Mouse (Mus musculus): ENCODE data around the gene 1700010I14Rik.

Gene 1700010I14Rik

DNA sequence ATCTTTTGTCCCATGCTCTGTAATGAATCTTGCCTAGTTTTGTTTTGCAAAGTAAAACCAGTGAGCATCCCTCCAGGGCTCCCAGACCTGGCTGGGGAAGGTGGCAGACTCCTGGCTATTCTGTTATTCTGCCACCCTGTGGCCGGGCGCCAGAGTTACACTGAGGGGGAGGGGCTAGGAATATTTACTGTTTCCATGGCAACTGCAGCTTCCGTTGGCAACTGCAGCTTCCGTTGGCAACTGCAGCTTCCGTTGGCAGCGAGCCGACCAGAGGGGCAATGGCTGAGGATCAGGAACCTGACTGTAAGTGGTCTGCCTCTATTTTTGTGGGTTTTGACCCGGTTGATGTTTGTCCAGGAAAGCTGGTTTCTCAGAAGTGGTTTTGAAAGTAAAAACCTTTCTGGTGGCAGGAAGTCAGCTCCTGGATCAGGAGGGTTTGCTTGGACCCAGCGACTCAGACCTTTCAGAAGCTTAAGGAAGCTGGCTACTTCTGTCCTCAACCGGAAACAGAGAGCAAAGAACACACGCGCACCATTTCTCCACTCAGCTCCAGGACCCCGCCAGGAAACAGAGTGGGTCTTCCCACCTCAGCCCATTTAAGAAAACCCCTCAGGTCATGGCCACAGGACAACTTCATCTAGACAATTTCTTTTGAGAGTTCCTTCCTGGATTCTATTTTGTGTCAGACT lies at the start of gene 1700010I14Rik:
Gene 1700010I14Rik, plus strand, starts transcription at position 215 of the 689 bp plus-strand sequence.
- in situ Hi-C loops (cut with MboI) = no loop called here

DNA sequence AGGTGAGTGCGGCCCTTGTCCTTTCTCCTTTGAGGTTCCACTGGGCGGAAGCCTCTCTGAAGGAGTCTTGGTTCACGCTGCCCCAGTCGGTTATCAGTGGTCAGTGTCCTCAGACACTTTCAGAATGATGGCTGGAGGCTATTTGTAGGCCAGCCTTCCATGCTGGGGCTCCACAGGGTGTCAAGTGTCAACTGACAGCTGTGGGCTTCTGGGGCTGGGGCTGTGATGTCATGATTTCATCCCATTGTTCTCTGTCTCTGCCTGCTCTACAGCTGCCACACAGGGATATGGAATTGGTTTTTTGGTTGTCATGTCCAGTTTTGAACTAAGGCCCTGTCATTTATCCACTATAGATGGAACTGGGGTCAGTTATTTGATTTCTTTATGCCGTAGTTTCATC lies 36.5 kb upstream of the 1700010I14Rik start:
- in situ Hi-C loops (cut with MboI) = no loop called here

DNA sequence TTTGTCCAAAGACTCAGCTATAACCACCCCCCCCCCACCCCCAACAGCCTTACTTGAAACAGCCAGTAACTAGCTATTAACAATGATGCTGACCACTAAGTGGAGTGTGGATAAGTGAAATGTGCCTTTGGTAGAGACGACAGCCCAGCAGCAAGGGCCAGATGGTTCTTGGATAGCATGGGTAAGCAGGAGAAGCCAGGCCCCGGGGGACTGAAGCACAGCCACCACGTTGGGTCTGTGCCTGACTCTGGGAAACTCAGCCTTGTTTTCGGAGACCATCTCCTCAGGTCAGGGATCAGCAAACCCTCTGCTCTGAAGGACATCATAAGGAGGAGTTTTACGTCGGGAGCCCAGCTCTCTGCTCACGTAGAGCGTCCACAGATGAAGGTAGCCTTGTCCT lies 35.2 kb upstream of the 1700010I14Rik start:
- in situ Hi-C loops (cut with MboI) = no loop called here

DNA sequence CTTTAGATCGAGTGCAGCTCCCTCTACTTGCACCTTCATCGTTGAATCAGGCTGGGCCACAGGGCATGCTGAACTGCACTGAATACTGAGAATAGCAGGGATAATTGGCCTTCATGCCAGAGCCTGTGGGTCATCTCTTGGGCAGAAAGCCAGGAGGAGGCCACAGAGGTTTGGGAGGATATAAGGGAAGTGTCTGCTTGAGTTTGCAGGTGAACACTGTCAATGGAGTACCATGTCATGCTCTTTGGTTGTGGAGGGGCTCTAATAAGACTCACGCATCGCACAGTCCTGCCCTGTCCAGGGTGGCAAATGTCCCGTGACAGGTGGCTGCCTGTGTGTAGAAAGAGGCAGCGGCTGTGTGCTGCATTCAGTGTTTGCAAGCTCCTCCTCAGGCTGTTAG lies 30.0 kb upstream of the 1700010I14Rik start:
- in situ Hi-C loops (cut with MboI) = no loop called here

DNA sequence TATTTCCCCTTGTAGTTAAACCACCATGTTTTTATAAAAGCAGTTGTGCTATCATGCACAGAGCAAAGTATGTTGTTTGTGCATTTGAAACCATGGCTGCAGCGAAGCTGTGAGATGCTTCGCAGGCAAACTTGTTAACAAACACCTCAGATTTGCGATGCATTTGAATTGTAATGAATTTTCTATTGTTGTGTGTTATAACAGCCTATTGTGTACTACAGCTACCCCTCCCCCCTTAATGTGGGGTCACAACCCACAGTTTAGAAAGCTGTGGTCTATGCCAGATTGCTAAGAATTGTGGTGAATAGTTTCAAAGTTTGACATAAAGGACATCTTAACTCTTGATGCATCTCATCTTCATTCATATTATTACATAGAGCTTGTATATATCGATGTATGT lies 27.7 kb upstream of the 1700010I14Rik start:
- in situ Hi-C loops (cut with MboI) = no loop called here

DNA sequence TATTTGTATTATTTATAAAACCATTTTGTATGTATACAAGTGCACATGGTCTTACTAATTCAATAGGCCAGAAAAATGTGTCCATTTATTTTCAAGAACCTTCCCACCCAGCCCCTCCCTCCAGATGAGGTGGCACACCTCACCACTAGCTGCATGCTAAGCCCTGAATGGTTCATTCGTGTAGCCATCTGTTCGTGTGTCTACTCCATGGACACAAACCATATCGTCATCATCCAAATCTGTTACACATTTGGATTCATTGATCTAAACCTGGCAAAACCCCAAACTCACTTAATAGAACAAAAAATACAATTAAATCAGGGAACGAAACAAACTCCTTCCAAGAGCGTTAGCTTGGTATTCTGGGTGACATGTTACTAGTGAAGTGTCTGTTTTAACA lies 27.0 kb upstream of the 1700010I14Rik start:
- in situ Hi-C loops (cut with MboI) = no loop called here

DNA sequence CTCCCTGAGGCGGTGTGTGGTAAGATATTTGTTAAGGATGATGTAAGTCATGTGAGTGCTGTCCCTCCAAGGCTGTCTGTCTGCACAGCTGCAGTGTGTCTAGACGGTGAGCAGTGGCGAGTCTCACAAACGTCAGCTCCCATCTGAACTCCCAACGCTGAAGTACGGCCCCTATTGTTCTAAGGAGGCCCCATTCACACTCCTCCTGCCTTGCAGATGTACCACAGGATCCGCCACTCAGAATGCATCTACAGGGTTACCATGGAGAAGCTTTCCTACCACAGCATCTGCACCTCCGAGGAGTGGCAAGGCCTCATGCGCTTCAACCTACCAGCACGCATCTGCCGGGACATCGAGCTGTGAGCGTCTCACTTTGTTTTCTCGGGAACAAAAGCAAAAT lies 26.5 kb upstream of the 1700010I14Rik start:
- in situ Hi-C loops (cut with MboI) = no loop called here

DNA sequence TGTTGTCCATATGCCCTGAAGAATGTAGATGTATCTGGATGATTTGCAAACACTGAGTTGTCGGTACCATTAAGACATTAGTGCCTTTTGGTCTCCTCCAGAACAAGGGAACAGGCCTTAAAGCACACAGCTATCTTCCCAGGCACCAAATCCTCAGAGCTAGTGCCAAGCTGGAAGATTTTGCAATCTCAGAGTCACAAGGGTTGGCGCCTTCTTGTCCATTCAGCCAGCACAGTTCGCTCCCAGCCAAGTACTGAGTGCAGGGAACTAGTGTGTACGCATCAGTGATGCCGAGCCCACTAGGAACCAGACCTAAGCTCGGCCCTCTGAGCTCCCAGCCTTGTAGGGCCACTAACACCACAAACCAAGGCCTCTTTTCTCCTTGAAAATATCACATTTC lies 23.0 kb upstream of the 1700010I14Rik start:
- in situ Hi-C loops (cut with MboI) = no loop called here

DNA sequence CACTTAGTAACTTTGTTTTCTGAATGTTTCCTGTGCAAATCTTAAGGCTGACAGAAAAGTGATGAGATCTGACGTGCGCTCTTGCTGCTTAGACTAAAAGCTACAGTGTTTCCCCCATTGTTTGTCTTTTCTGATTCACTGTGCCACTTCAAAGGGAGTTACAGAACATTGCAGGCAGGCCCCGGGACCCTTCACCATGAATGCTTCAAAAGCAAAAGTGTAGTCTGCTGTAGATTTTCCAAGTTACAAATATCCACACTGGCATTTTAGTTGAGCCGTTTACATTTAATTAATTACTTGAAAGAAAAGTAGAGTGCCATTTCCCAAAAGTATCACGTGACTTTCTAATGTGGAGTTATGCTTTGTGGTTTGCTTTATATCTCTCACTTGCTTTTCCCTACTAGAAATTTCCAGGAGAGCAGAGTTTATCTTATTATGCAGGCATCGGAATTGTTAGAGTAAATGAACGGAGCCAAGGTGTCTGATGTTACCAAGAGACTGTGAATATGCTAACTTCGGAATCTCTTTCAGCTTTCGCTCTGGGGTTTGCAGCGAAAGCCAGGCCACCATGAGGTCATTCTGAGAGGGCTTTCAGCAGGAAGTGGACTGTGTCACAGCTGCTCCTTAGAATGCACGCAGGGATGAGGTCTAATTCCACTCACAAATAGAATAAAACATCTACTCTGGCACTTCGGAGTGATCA lies 15.8 kb upstream of the 1700010I14Rik start:
- in situ Hi-C loops (cut with MboI) = no loop called here

DNA sequence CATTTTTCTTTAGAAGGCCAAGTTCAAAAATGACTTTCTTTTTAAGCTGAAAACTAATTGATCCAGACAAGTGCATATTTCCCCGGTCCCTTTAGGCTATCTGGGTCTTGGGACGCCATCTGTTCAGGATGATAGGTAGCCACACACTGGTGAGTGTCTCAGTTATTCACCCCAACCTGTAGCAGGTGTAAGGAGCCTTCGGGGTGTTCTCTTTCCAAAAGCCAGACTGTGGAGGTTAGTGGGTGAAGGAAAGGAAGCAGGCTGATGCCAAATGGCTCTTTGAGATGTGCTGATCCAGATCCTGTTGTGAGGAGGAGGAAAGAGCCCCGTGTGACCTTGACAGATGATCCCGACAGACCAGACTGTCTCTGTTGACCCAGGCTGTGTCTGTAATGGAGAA lies 14.8 kb upstream of the 1700010I14Rik start:
- in situ Hi-C loops (cut with MboI) = no loop called here

DNA sequence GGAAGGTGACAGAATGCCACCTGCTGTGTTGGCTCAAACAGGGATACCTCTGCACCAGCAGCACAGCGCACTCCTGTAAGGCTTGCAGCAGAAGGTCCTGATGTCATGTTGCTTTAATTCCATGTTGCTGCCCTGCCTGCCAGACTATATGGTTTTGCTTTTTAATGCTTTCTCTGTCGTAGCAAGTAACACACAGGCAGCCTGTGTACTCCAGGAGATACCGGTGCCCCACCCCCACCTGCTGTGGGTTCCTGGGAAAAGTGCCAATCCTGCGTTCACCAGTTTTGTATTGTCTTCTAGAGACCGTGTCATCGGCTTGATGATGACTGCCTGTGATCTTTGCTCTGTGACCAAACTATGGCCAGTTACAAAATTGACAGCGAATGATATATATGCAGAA lies 13.7 kb upstream of the 1700010I14Rik start:
- in situ Hi-C loops (cut with MboI) = no loop called here

DNA sequence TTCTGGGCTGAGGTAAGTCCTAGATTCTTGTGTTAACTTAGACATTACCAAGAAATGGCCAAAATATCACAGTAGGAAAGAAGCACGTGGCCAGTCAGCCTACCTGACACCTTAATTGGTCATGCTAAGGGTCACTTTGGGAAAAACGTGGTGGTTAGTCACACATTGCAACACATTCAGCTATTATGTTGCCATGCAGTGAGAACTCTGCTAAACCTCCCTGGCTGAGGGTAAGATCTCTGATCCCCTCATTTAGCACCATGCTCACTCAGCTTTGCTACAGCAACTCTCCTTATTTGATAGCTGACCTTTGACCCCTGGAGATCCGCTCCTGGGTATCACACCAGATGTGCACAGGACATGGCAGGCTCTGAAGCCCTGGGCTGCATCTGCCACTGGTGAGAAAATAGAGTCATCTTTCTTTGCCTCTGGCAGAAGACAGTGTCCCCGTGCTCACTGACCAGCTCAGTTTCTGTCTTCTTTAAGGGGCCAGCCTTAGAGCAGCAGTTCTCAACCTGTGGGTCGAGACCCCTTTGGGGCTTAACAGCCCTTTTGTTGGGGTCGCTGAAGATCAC lies 13.2 kb upstream of the 1700010I14Rik start:
- in situ Hi-C loops (cut with MboI) = no loop called here

DNA sequence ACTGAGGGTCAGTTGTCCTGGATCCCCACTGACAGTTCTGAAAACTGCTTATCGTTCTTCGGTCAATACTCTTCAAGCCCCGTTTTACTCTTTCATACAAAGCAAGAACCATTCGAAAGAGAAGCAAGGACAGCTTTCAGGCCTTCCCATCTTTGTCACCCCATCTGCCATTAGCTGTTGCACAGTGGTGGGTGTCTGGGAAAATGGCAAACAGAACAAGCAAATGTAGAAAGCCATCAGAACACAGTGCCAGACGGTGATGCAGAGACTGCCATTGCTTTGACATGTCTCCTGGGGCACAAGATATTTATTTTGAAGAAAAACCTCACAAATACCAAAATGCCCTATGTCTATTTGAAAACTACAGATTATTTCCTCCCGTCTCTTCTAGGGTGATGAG lies 11.4 kb upstream of the 1700010I14Rik start:
- in situ Hi-C loops (cut with MboI) = no loop called here

DNA sequence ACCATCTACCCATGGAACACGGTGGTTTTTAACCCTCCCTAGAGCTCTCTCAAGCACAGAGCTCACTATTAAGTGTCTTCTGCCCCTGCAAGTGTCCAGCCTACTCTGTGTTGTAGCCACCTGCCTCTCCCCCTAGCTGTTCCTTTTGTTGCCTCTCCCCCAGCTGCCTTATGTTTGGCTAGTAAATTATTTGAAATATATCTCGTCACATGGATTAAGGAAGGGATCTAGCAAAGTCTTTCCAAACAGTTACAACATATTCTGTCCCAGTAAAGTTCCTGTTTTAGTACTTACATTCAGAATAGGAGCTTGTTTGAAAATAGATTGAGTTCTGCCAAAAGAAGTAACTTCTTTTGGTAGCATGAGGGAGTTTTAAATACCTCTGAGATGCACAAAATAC lies 10.9 kb upstream of the 1700010I14Rik start:
- in situ Hi-C loops (cut with MboI) = no loop called here

DNA sequence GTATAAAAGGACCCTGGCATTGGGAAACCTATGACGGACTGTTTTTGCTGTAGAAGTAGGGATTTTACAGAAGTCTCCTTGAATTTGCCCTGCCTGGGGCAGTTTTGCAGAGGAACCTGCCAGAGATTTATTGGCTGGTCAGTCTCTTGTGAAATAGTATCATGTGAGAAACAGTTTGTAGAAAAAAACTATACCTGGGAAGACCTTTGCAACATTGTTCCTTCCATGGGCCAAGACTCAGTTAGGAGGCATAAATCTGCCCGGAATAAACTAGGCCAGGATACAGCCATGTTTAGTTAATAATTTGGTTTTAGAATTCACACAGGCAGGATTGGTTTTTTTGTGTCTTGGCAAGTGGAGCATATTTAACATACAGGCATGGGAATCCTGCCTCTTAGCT lies 4.6 kb upstream of the 1700010I14Rik start:
- in situ Hi-C loops (cut with MboI) = no loop called here

DNA sequence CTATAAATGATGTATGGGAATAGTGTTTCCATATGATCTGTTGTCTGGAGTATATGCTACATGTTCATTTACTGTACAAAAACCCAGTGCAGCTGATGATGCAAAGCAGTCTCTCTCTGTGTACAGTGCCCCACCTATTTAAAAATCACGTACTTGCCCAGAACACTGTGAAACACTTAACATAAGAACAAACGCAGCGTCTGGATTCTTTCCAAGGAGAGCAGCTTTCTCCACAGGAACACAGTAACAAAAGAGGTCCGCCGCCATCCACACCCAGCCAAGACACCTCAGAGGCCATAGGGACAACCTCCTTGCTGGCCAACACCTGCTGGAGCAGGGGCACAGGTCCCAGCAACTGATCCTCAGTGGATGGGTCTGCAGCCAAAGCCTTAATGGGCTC lies 2.4 kb upstream of the 1700010I14Rik start:
- in situ Hi-C loops (cut with MboI) = no loop called here

DNA sequence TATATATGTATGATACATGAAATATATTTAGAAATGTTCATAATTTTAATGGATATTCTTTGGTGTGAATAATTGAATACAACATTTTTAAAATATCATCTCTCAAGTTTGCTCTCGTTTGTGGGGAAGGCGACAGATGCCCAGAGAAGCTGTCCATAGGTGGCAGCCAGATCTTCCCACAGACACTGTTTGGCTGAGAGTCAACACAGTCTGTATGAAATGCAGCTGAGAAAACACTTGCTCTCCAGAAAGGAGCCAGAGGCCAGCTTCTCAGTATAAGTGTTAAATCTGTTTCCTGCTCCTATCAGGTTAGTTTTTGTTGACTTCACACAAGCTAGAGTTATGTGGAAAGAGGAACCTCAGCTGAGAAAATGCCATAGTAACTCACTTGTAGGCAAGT lies 1.6 kb upstream of the 1700010I14Rik start:
- in situ Hi-C loops (cut with MboI) = no loop called here

DNA sequence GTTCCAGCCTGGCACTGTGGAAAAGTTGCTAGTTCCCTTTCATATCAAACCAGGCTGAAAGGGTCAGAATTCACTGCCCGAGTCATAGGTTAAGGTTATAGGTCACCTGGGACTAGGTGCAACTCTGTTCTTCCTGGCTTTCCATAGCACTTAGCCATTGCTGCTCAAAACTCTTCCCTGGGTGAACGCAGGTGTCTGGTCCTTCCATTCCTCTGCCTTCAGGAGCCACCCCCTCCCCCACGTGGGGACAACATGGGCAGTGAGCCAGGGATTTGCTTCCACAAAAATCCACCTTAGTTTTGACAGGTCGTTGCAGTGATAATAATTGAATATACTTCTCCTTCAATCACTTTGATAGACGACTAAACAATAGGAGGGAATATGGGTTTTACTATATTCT lies 764 bp upstream of the 1700010I14Rik start:
- in situ Hi-C loops (cut with MboI) = no loop called here

DNA sequence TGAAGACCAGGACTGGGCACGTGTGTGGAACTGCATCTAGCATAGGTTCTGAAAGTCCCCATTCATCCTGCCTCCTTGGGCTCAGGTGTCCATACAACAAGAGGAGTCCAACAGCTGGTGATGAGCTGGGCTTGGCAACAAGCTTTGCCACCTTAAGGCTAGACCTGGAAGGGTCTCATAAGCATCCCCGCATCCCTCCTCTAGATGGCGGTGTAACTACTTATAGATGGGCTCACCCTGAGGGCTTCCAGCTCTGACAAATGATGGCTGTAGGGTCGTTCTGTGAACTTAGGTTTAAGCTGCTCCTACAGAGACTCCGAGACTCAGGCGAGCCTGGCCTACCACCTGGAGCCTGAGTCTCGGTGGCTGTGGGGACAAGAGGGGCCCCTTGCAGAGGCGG lies 3.0 kb downstream of the 1700010I14Rik start:
- in situ Hi-C loops (cut with MboI) = no loop called here

DNA sequence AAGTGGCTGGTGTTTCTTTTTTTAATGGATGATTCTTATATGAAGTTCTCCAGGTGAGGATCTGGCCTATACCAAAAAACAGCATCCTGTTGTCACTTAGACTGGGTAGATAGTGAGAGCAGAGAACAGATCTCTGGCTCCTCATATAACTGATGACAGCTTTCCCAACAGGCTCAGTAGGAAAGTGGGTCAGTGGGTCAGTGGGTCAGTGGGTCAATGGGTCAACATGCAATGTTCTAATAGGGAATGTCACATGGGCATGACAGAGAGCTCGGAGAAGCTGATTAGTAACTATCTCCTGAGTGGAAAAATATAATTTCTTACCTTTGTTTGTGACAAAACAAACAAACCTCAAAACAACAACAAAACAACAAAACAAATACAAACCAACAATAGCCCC lies 7.2 kb downstream of the 1700010I14Rik start:
- in situ Hi-C loops (cut with MboI) = no loop called here

DNA sequence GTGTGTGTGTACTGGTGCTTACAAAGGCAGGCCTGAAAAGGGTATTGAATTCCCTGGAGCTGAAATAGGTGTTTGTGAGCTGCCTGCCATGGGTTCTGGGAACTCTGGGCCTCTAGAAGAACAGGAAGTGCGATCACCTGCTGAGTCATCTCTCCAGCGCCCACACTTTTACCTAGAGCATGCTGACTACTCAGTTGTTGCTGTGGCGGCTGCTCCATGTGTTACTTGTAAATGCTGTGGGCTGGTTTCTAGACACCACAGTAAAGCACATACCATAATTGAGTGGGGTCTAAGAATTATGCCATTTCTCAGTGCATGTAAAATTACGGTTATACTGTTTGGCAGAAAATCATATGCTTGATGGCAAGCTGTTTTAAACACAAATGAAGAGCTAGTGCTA lies 14.3 kb downstream of the 1700010I14Rik start:
- in situ Hi-C loops (cut with MboI) = no loop called here

DNA sequence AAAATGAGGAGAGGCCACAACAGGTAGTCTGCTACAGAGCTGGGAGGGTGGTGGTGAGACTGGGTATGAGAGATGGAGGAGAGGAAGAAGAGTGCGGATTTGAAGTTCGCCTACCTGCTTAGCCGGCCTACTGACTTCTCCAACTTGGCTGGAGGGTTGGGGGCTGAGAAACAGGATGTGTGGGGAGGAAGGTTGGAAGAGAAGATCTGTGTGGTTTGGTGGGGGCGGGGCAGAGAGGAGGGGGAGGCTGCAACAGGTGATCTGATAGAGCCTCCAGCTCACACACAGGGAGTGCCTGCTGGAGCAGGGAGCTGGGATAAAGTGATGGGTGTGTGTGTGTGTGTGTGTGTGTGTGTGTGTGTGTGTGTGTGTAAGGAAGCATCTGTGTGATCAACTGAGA lies 16.4 kb downstream of the 1700010I14Rik start:
- in situ Hi-C loops (cut with MboI) = no loop called here

DNA sequence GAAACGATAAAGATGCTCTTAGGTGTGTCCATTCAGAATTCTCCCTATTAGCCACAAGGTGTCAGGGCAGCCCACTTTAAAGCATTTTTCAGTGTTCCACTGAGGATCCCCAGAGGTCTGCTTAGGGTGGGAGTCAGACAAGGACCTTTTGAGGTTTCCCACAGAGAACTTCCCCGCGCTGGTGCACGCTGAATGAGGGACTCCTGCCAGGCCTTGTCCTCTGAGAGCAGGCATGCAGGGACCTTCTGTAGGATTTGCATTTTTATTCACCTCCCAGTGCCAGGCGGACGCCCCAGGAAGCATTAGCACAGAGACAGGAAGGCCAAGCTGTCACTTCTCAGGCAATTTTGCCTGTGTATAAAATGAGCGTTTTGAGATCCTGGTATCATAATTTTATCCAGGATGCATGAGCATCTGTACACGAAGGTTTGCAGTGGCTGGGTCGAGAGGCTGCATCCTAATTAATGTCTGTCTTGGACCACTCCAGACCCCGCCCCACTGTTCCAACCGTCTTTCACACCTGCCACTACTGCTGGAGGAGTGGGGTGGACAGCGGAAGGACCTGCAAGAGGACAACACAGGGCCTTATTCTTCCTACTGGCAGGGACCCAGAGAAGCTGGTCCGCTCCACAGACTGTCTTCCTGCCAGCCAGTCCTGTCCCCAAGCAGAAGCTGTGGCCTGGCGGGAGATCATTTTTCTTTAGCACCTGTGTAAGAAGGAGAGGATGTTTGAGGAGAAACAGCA lies 35.2 kb downstream of the 1700010I14Rik start:
- in situ Hi-C loops (cut with MboI) = no loop called here
